Mouse (Mus musculus) monocyte, adult 5-6 weeks (primary cell): ENCODE data around the gene Glis2. TPM values are rescaled to one million over a fixed set of nuclear protein-coding genes. Genes with fewer than 3 reads are reported as not detected.

Experiments used
- ATAC-seq: fragments of 153-309, 156-312 bp; replicated peaks from 2 replicates; pipeline ENCODE4 v1.8.0; 2017; ENCODE audit warnings: mild to moderate bottlenecking; ENCODE audit not compliant: low TSS enrichment, insufficient number of reproducible peaks, severe bottlenecking, poor library complexity, low FRiP score
- total RNA-seq: library from RNA; stranded (forward); fragments of 200-1000, 200-491, 200-594 nt; gene quantifications from 3 replicates; pipeline ENCODE4 v1.2.3, GENCODE M21; 2017

The Glis2 gene
- total RNA-seq, 1 experiment from 2014 or later, result 0.76 TPM

DNA sequence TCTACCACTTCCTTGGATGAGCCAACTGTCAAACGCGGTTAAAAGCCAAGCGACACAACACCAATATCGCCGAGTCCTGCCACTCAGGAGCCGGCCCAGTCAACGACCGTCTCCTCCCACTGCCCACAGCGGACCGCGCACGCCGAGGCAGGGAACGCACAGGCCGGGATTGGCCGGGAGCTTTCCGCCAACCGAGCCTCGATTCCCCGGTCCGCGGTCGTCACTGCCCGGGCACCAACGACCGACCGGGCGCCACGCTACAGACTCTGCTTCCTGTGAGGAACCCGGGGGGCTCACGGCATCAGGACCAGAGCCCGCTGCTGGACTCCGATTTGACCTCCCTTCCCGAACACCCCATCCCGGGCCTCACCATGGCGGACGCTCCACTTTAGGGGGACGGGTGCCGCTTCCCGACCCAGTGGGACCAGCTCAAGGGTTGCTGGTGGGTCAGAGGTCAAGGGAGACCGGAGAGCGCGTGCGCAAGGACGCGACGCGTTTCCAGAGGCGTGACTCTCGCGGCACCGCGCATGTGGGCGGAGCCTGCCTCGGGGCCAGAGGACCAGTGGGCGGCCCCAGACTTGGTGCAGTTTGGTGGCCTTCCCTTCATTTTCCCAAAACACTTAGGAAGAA is 30.1 kb downstream of the Glis2 start, which contains the start of gene Pam16:
TSS of gene Pam16 (minus strand) at position 508 of the 630 bp plus-strand sequence.
- peak; percentile 85 for ATAC-seq

DNA sequence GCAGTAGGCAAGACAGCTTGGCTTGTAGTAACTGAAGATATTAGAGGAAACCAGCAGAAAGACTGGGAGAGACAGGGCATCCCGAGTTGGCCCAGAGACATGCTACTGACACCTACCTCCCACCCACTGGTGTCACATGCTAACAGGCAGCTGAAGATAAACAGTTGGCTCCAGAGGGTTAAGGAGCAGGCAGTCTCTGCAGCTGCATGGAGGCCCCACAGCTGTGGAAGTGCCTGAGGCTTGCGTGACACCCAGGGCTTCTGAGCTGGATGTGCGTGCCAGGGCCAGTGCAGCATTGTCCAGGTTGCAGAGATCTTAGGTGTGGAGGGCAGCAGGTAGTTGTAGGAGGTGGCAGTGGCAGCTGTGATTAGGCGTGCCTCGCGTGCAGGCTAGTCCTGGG is 32.6 kb downstream of the Glis2 start:
- ATAC-seq, result no peak

DNA sequence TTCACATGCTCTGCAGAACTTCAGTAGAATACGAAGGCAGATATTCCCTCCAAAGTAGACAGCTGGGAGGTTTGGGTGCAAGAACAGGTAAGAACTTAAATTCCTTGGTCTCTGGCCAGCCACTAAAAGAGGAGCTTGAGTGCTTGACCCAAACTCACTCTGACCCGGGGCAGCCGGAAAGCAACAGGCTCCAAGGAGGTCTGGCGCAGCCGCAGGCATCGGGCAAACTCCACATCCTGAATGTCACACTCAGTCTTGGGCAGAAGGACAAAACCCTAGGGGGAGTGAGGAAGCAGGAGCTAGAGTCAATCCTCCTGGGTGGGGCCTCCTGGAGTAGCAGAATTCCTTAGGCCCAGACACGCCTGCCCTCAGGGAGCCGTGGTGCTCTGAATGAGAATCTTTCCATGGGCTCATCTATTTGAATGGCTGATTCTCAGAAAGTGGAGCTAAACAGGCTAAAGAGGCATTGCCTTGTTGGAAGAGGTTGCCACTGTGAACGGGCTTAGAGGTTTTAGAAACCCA is 34.4 kb downstream of the Glis2 start:
- ATAC-seq, result no peak

DNA sequence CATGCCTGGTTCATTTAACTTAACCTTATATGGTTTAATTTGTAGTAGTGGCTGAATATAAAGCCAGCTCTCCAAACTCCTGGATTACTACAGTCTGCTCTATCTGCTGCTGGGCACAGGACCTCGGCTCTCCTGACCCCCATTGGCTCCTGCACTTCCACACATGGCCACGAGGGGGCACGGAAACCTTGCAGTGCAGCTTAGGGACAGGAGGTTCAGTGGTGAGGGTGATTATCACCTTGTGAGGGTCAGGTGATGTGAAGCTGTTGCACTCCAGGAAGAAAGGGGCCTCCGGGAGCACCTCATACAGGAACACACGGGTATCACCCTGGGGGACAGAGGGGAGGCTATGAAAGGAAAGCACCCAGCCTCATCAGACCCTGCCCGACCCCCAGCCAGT is 35.4 kb downstream of the Glis2 start:
- ATAC-seq, result peak; percentile 72

DNA sequence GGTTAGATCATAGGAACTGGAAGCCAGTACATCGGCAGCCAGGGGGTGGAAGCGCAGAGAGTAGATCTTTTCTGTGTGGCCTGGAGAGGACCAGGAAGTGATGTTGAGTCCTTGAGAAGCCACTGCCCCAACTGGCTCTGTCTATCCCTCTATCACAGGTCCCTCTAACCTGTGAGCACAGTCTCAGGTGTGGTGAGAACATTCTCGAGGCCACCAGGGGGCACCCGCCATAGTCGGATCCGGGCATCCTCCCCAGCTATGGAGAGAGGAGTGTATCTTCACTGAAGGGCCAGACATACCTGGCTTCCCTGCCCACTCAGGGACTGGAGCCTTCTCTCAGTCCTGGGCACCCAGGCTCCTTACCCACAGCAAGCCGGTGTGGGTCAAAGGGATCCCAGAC is 37.5 kb downstream of the Glis2 start:
- ATAC-seq, result no peak

DNA sequence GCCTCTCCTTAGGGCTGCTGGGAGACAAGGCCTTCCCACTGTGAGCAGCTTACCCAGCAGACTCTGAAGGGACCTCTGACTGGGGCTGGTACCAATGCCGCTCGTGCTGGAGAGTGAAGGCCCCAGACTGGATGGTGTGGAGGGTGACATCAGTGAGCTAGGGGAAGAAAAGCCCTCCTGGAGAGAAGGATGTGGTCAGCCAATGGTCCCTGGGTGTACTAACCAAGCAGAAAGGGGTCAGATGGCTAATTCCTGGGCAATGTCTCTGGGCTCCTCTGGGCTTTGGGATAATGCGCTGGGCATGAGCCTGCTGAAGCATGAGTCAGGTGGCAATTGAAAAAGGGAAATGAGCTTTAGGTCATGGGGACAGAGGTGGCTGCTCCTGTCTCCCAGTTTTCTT is 39.1 kb downstream of the Glis2 start:
- ATAC-seq, result no peak

DNA sequence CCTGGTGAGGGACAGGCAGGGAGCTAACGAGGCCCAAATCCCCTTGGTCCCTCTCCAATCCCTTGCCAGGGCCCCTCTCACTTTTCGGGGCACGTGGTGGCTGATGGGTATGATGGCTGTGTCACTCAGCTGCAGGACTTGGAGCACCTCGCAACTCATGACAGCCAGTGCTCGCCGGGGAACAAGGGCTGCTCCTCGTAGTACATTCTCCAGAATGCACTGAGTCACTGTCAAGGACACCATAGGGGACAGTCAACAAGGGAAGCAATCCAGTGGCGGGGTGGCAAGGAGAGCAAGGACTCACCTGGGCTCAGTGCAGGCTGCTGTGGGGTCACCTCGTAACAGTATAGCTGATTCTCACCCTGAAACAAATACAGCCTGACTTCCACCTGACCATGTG is 40.2 kb downstream of the Glis2 start:
- no peak for ATAC-seq

DNA sequence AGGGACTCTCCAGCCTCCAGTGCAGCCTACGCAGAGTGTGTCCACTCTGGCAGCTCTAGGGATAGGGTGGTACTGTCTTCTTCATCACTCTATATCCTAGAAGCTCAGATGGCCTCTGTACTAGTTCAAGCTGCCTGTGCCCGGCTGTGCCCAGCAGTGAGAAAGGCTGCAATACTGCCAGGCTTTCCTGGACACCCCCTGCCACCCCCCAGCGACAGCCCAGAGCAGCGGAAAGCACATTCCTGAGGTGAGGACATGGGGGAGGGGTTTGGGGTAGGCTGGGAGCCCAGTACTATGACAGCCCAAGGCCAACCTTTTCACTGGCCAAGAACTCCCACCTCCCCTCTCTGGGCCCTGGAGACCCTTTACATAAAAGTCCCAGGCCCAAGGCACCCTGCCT is 41.2 kb downstream of the Glis2 start:
- ATAC-seq, result no peak

DNA sequence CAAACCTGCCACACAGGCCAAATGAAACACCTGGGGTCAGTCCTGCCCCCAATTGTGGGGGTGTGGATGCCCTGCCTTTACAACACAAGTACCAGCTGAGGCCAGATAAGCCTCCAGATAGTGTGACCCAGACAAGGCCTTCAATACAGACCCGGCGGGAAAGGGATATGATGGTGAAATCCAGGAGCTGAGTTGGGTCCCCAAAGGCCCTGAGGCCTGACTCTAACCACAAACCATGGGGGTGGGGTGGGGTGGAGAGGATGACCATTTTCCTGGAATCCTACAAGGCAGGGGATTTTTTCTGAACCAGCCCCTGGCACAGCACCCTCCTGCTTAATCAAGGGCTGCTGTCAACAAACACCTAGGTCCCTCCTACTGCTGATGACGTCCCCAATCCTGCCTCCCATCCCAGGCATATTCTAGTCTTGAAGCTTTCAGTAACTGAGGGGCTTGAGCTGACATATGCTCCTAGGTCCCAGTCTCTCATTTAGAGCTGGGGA is 44.4 kb downstream of the Glis2 start:
- ATAC-seq, result no peak

DNA sequence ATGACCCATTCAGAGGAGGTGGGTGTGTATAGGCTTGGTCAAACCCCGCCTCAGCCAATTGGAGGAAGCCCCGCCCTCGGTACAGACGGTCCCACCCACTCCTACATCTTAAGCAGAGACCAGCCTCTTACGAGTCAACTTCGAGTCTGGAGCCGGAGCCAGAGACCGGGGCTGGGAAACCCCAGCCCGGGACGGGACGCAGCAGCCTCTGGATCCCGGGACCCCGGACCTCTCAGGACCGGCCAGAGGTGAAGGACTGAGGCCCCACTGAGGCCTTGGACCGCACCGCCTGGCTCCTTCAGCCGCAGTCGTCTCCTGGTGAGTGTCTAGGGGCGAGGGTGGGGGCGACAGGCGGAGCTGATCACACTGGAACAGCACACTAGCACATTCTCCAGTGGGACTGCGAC is 45.3 kb downstream of the Glis2 start, which contains the start of the genes Vasn and Dnaja3:
TSS of gene Vasn (plus strand) at position 111 of the 407 bp plus-strand sequence.
TSS of gene Dnaja3 (plus strand) at position 159 of the 407 bp plus-strand sequence.
- peak; percentile 37; the same call in 1 of the 2 replicates for ATAC-seq

DNA sequence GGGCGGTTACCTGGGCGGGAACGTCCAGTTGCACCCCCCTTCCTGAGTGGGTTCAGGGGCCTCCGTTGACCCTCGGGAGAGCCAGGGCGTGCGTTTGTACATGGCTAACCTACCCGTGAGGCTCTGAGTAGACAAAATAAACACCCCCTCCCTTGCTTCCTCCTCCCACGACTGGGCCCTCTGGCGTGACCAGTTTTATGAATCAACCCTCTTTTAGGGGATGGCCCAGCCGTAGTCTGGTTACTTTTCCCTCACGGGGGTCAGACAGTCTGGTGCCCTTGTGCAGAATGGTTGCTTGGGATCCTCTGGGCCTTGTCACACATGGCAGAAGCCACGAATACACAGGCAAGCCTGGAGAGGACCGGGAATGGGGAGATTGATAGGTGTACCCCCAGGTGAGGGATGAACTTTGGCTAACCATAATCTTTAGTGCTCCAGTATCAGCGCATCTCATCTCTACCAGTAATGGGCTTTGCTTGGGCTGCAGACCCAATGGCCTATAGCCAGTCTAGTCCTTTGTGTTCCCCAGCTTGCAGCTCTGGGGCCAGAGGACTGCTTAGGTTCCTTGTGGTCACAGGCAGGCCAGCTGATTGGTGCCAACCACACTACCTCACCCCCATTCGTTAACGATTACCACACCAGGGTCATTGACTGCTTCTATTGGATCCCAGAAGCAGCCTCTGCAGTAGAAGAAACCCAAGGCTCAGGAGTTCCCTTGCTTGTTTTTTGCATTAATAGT is 45.9 kb downstream of the Glis2 start:
- ATAC-seq, result no peak

DNA sequence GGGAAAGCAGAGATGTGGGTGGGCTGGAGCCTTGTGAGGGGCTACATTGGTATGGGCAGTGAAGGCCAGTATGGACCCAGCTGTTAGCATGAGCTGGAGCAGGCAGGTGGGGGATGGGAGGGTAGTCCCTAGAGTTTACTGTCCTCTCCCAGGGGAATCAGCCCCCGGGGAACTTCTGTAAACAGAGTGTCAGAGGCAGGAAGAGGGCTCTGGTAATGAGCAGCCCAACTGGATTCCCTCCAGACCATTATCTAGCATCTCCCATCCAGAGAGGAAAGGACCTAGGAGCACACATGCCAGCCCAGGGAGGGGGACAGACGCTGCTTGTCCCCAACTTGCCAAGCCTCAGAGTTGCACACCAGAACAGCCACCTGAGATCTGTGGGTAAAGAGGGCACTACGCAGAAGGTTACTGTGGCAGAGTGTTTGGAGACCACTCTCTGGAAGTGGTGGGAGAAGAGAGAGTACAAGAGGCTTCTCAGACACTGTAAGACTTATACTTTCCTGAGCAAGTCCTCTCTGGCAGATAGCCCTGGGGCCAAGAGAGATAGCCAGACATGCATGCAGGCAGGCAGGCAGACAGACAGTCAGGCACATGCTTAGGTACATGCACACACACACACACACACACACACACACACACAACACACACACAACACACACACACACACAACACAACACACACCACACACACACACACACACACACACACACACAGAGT is 46.8 kb downstream of the Glis2 start:
- ATAC-seq, result no peak

DNA sequence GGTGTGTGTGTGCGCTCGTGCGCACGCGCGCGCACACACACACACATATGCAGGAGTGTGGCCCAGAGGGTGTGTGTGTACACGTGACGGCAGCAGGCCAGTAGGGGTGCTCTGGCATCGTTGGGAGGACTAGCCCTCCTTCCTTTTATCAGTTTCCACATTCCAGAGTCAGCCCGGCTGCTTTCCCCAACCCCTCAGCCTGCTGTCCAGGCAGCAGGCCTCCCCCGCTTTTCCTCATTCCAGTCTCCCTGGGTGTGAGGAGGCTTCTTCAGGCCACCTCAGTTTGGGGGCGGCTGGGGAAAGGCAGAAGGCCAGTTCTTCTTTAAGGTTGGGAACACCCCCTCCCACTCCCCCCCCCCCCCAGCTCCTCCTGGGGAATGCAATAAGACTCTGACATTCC is 47.7 kb downstream of the Glis2 start:
- ATAC-seq, result no peak

DNA sequence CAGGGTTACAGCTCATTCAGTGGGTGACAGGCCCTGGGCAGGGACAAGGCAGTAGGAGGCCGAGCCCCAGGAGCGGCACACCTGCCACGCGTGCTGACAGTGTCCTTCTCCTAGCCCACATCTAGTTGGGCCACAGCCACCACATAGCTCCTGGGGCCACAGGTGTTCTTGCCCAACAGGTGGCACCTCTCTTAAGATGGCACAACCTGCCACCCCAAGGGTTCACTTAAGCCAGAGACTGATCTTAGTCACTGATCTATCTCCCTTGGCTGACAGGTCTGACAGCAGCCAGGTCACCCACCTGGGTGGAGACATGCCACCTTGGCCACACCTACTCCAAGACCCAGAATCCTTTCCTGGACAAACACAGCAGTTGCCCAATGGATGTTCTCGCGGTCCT is 48.4 kb downstream of the Glis2 start:
- ATAC-seq, result no peak

DNA sequence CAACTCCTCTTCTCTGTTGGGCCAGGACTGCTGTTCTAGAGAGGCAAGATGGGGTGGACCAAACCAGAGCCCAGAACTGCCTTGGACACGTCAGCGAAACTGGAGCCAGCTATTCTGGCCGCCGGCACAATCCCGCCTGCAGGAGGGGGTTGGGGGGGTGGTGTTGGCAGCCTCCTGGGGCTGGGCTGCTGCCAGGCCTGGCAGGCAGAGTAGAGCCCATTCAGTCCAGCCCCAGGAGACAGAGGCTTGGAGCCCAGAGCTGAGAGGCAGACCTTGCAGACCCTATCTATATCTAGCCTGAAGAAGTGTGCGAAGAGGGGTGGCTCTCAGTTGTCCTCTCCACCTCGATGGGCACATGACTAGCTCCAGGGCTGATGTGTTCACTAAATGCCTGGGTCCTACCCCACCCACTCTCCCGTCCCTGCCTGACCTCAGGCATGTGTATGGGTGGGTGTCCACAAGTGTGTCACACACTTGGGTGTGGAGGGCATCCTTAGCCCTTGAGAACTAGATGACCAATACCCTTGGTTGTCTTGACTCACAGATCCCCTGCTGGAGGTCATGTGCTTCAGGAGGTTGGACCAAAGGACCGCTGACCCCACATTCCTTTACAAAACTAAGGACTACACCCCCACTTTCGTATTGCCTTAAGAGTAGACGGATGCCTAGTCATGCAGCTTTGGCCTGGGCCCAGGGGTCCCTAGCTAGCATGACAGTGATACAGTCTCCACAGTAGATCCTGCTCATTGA is 49.3 kb downstream of the Glis2 start:
- ATAC-seq, result no peak

DNA sequence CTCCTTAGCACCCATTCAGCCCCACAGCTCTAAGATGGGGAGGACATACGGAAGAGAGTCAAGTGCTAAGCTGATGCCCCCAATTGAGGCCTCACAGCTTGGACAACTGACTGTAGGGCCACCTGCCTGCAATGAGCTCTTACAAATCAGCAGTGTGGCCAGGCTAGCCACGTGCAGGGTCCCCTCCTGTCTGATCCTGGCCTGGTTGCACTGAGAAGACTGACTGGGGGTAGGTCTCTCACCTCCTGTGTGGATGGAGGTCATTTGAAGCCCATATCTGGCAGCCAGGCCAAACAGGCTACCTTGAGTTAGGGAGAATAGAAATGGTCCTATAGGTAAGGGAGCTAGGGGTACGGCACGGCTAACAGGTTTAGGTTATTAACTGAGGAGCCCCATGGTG is 51.4 kb downstream of the Glis2 start:
- no peak for ATAC-seq

DNA sequence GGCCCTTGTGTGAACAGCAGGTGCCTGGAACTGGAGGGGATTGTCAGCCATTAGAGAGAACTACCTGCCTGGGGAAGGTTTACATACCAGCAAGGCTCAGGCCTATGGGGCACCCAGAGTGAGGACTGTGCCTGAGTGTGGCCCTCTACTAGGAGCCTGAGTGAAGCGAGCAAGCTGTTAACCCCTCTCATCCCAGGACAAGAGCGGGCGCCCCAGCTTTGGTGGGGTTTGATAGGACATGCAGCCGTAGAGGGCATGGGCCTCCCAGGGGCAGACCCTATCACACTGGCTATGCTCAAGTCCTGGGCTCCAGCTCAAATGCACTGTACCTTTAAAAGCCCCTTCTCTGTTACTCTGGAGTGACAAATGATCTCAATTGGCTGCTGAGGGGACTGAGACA is 52.3 kb downstream of the Glis2 start:
- ATAC-seq, result no peak

DNA sequence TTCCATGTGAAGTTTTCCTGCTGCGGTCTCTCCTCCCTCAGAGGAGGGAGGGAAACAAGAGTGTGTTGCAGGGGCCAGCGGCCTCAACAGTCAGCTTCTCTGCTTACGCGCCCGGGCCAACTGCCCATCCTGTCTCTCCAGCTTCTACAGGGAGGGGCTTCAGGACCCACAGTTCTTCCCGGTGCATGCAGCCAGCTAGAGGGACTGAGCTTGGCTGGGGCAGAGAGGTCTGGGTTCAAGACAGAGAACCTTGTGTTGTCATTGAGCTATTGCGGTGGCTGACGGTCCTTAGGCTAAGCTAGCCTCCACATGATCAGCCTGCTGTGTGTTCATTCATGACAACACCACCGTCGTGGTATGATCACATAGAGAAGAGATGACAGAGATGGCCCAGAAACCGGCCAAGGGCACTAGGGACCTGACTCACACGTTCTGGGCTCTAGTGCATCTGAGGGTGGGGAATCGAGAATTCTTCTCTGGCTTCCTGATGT is 53.2 kb downstream of the Glis2 start:
- ATAC-seq, result no peak
